Mouse (Mus musculus) neural tube, embryonic 14.5 days (tissue): Measurements from ENCODE around the gene Ehd3. TPM values are rescaled to one million over a fixed set of nuclear protein-coding genes. Genes with fewer than 3 reads are reported as not detected.

Experiments
- polyA plus RNA-seq: library from polyadenylated mRNA; unstranded; fragments of >200 nt; fragmentation: Nextera tagmentation; extraction: Ambion mirVana; gene quantifications from 2 replicates; pipeline ENCODE4 v1.2.1, GENCODE M21; 2014

The Ehd3 gene
- polyA plus RNA-seq, 1 experiment from 2014 or later: 25.4 TPM

Other genes starting within 250 kb of the Ehd3 start
- gene Galnt14, start 93.7 kb upstream of the Ehd3 start, polyA plus RNA-seq: 28.9 and 34.9 TPM in 2 replicates
- 0.09 and 0.42 TPM in 2 replicates for gene Xdh, start 146.1 kb downstream of the Ehd3 start, polyA plus RNA-seq
- 0.17 and 0.20 TPM in 2 replicates for gene Srd5a2, start 243.8 kb downstream of the Ehd3 start, polyA plus RNA-seq